Mouse (Mus musculus): ENCODE results near the gene Slc36a1. TPM values are rescaled to one million over a fixed set of nuclear protein-coding genes. Genes with fewer than 3 reads are reported as not detected.

Slc36a1 gene
- polyA plus RNA-seq, 1 experiment, result 6.3 TPM

DNA sequence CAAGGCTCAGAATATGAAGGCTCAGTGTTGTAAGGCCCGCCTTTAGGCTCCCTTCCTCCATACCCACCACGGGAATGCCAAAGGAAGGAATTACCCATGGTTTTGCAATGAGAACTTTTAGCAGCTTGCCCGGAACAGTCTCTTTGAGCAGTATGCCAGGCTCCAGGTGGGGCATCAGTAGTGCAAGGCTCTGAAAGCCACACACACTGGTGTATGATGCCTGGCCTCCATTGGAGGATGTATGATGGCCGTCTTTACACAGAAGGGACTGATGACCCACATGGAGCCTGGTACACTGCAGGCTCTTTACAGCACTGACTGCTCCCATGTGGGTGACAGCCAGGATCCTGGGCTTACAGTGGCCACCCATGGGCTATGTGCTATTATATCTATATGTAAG, 57.0 kb downstream of the Slc36a1 start:
- Histone ChIP-seq H3K4me1 (ENCODE audit: control insufficient read depth, insufficient read depth, low read length) (no peaks in the 10 kb centered on the region), H3K9me3 (replicated peaks; ENCODE audit: control insufficient read depth, insufficient read depth, low read length, poor library complexity, severe bottlenecking) (no peaks in the 10 kb centered on the region), H3K36me3 (ENCODE audit: control insufficient read depth, insufficient read depth, low read length, poor library complexity, severe bottlenecking) (no peaks in the 10 kb centered on the region), H3K27me3 (ENCODE audit: control insufficient read depth, insufficient read depth, low read length, poor library complexity, severe bottlenecking) (no peaks in the 10 kb centered on the region), H3K27ac (ENCODE audit: insufficient read depth, low read length) (no peak overlapping the region), H3K9ac (ENCODE audit: low read depth, poor library complexity, severe bottlenecking) (no peak overlapping the region), H3K4me3 (ENCODE audit: low read depth, low read length) (no peak overlapping the region)
- TF ChIP-seq CTCF (IDR thresholded peaks at IDR 0.05; ENCODE audit: low read depth, low read length) (no peak), EP300 (IDR thresholded peaks at IDR 0.05; ENCODE audit: insufficient read depth, low read depth, low read length) (no peak), POLR2A (IDR thresholded peaks at IDR 0.05; ENCODE audit: insufficient read depth, low read length) (no peak)

DNA sequence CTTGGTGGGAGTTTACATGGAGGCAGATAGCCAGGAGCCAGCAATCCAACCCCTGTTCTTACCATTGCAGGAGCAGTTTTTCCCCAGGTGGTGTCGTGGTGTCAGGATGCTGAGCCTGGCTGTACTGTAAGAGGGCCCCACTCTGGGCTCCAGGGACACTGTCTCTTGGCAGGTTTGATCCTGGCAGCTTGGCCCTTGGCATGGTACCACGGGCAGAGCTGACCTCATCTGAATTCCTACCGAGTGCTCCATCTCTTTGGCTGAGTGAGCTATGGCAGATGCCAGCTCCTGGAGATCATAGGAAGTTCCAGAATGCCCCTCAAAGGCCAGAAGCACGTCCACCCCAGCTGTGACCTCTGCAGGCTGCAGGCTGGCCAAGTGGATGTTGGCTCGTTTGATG, 57.9 kb downstream of the Slc36a1 start:
- no peaks in the 10 kb centered on the region for H3K36me3 ChIP-seq (ENCODE audit: control insufficient read depth, insufficient read depth, low read length, poor library complexity, severe bottlenecking)
- H3K4me3 ChIP-seq (ENCODE audit: low read depth, low read length), result no peak overlapping the region
- H3K9ac ChIP-seq (ENCODE audit: low read depth, poor library complexity, severe bottlenecking), result no peak overlapping the region
- no peaks in the 10 kb centered on the region for H3K4me1 ChIP-seq (ENCODE audit: control insufficient read depth, insufficient read depth, low read length)
- no peak overlapping the region for H3K27ac ChIP-seq (ENCODE audit: insufficient read depth, low read length)
- no peak for TF ChIP-seq CTCF (IDR thresholded peaks at IDR 0.05; ENCODE audit: low read depth, low read length)
- no peak for TF ChIP-seq POLR2A (IDR thresholded peaks at IDR 0.05; ENCODE audit: insufficient read depth, low read length)
- no peak for TF ChIP-seq EP300 (IDR thresholded peaks at IDR 0.05; ENCODE audit: insufficient read depth, low read depth, low read length)
- H3K27me3 ChIP-seq (ENCODE audit: control insufficient read depth, insufficient read depth, low read length, poor library complexity, severe bottlenecking), result no peaks in the 10 kb centered on the region
- no peaks in the 10 kb centered on the region for H3K9me3 ChIP-seq (replicated peaks; ENCODE audit: control insufficient read depth, insufficient read depth, low read length, poor library complexity, severe bottlenecking)

DNA sequence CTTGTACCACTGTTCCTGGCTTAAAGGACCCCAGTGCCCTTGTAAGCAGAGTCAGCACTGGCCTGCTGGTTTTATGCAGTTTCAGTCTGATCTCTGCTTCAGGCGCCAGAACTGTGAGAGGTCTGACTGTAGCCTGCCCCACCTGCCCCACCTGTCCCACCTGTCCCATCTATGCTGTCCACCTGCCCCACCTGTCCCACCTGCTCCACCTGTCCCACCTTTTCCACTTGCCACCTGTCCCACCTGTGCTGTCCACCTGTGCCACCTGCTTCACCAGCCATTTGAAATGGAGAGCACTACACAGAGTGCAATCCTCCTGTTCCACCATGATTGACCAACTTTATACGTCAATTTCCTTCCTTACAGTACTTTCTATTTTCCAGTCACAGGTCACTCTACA, 60.2 kb downstream of the Slc36a1 start:
- TF ChIP-seq POLR2A (IDR thresholded peaks at IDR 0.05; ENCODE audit: insufficient read depth, low read length) (no peak), CTCF (IDR thresholded peaks at IDR 0.05; ENCODE audit: low read depth, low read length) (no peak)
- Histone ChIP-seq H3K9ac (ENCODE audit: low read depth, poor library complexity, severe bottlenecking) (no peak overlapping the region), H3K27ac (ENCODE audit: insufficient read depth, low read length) (no peak overlapping the region), H3K9me3 (replicated peaks; ENCODE audit: control insufficient read depth, insufficient read depth, low read length, poor library complexity, severe bottlenecking) (no peaks in the 10 kb centered on the region), H3K4me1 (ENCODE audit: control insufficient read depth, insufficient read depth, low read length) (no peaks in the 10 kb centered on the region), H3K36me3 (ENCODE audit: control insufficient read depth, insufficient read depth, low read length, poor library complexity, severe bottlenecking) (no peaks in the 10 kb centered on the region), H3K4me3 (ENCODE audit: low read depth, low read length) (no peak overlapping the region), H3K27me3 (ENCODE audit: control insufficient read depth, insufficient read depth, low read length, poor library complexity, severe bottlenecking) (no peaks in the 10 kb centered on the region)

DNA sequence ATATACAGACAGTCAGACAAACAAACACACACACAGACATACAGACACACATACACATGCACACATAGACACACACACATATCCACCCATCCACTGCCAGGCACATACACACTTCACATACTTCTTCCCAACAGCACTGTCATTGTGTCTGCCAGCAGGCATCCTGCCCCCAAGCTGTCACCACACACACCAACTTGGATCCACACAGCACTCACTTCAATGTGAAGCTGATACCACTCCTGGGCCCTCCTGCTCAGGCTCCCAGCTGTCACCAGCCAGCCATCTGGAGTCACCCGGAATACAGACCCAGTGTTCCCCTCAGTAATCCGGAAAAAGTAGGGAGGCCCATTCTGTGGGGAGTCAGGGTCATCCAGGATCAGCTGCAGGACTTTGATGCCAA, 61.5 kb downstream of the Slc36a1 start:
- H3K4me3 ChIP-seq (ENCODE audit: low read depth, low read length), result no peak overlapping the region
- H3K9ac ChIP-seq (ENCODE audit: low read depth, poor library complexity, severe bottlenecking), result no peak overlapping the region
- no peaks in the 10 kb centered on the region for H3K36me3 ChIP-seq (ENCODE audit: control insufficient read depth, insufficient read depth, low read length, poor library complexity, severe bottlenecking)
- no peaks in the 10 kb centered on the region for H3K4me1 ChIP-seq (ENCODE audit: control insufficient read depth, insufficient read depth, low read length)
- TF ChIP-seq POLR2A (IDR thresholded peaks at IDR 0.05; ENCODE audit: insufficient read depth, low read length) (no peak), CTCF (IDR thresholded peaks at IDR 0.05; ENCODE audit: low read depth, low read length) (no peak), EP300 (IDR thresholded peaks at IDR 0.05; ENCODE audit: insufficient read depth, low read depth, low read length) (no peak)
- no peak overlapping the region for H3K27ac ChIP-seq (ENCODE audit: insufficient read depth, low read length)
- no peaks in the 10 kb centered on the region for H3K27me3 ChIP-seq (ENCODE audit: control insufficient read depth, insufficient read depth, low read length, poor library complexity, severe bottlenecking)
- no peaks in the 10 kb centered on the region for H3K9me3 ChIP-seq (replicated peaks; ENCODE audit: control insufficient read depth, insufficient read depth, low read length, poor library complexity, severe bottlenecking)

DNA sequence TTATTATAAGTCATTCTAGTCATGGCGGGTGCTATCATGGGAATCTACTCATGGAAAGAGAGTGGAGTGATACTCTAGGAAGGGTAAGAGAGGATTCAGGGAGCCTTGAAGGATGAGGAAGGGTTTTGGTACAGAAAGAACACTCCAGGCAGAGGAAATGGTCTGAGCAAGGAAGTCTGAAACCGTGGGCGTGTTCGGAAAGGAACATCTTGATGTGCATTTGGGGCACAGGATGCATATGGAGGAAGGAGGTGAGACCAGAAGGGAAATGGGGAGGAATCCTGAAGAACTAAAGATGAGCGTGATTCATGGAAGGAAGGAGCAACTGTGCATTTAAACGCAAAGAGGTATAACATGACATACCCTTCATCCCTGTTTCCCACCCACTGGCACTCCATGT, 64.4 kb downstream of the Slc36a1 start:
- Histone ChIP-seq H3K36me3 (ENCODE audit: control insufficient read depth, insufficient read depth, low read length, poor library complexity, severe bottlenecking) (no peaks in the 10 kb centered on the region), H3K9ac (ENCODE audit: low read depth, poor library complexity, severe bottlenecking) (no peak overlapping the region), H3K27me3 (ENCODE audit: control insufficient read depth, insufficient read depth, low read length, poor library complexity, severe bottlenecking) (no peaks in the 10 kb centered on the region), H3K9me3 (replicated peaks; ENCODE audit: control insufficient read depth, insufficient read depth, low read length, poor library complexity, severe bottlenecking) (no peaks in the 10 kb centered on the region), H3K27ac (ENCODE audit: insufficient read depth, low read length) (no peak overlapping the region), H3K4me1 (ENCODE audit: control insufficient read depth, insufficient read depth, low read length) (no peaks in the 10 kb centered on the region), H3K4me3 (ENCODE audit: low read depth, low read length) (no peak overlapping the region)
- TF ChIP-seq EP300 (IDR thresholded peaks at IDR 0.05; ENCODE audit: insufficient read depth, low read depth, low read length) (no peak), POLR2A (IDR thresholded peaks at IDR 0.05; ENCODE audit: insufficient read depth, low read length) (no peak), CTCF (IDR thresholded peaks at IDR 0.05; ENCODE audit: low read depth, low read length) (no peak)

DNA sequence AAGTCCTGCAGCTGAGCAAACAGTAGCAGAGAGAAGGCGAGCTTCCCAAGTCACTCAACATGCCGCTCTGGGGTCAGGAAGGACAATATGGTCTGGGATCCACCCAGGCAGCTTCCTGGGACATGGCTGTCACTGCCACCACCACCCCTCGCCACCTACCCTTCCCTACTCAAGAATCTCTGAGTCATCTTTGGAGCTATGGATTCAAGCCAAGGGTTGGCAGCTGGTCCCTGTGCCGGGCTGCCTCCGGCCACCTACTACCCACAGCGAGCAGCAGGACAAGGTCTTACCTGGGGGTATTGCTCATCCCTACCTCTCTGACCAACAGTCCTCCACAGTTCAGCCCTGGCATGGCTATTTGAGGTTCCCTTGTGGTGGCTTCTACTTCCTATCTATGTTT, 70.6 kb downstream of the Slc36a1 start:
- TF ChIP-seq POLR2A (IDR thresholded peaks at IDR 0.05; ENCODE audit: insufficient read depth, low read length) (no peak), EP300 (IDR thresholded peaks at IDR 0.05; ENCODE audit: insufficient read depth, low read depth, low read length) (no peak), CTCF (IDR thresholded peaks at IDR 0.05; ENCODE audit: low read depth, low read length) (no peak)
- Histone ChIP-seq H3K27me3 (ENCODE audit: control insufficient read depth, insufficient read depth, low read length, poor library complexity, severe bottlenecking) (no peaks in the 10 kb centered on the region), H3K36me3 (ENCODE audit: control insufficient read depth, insufficient read depth, low read length, poor library complexity, severe bottlenecking) (no peaks in the 10 kb centered on the region), H3K4me3 (ENCODE audit: low read depth, low read length) (no peak overlapping the region), H3K27ac (ENCODE audit: insufficient read depth, low read length) (no peak overlapping the region), H3K9ac (ENCODE audit: low read depth, poor library complexity, severe bottlenecking) (no peak overlapping the region), H3K4me1 (ENCODE audit: control insufficient read depth, insufficient read depth, low read length) (no peaks in the 10 kb centered on the region), H3K9me3 (replicated peaks; ENCODE audit: control insufficient read depth, insufficient read depth, low read length, poor library complexity, severe bottlenecking) (no peaks in the 10 kb centered on the region)

Other genes with a start within 250 kb of the Slc36a1 start
- 33.2 and 42.6 TPM in 2 replicates for gene Tnip1, start 241.4 kb upstream of the Slc36a1 start, polyA plus RNA-seq (2011; ENCODE audit: insufficient read depth, insufficient read length, low read depth, missing spikeins)
- 74.2 and 76.1 TPM in 2 replicates for gene Anxa6, start 170.9 kb upstream of the Slc36a1 start, polyA plus RNA-seq (2011; ENCODE audit: insufficient read depth, insufficient read length, low read depth, missing spikeins)
- gene Ccdc69, start 126.2 kb upstream of the Slc36a1 start, polyA plus RNA-seq (2011; ENCODE audit: insufficient read depth, insufficient read length, low read depth, missing spikeins), result not detected in 2 replicates
- gene Gm2a, start 106.2 kb upstream of the Slc36a1 start, polyA plus RNA-seq (2011; ENCODE audit: insufficient read depth, insufficient read length, low read depth, missing spikeins), result 24.7 and 24.9 TPM in 2 replicates
- not detected in 2 replicates for gene Slc36a3, start 52.6 kb upstream of the Slc36a1 start, polyA plus RNA-seq (2011; ENCODE audit: insufficient read depth, insufficient read length, low read depth, missing spikeins)
- gene Slc36a2, start 19.3 kb upstream of the Slc36a1 start, polyA plus RNA-seq (2011; ENCODE audit: insufficient read depth, insufficient read length, low read depth, missing spikeins), result not detected in 2 replicates
- 0.90 and 1.0 TPM in 2 replicates for gene Fat2, start 132.2 kb downstream of the Slc36a1 start, polyA plus RNA-seq (2011; ENCODE audit: insufficient read depth, insufficient read length, low read depth, missing spikeins)
- gene Sparc, start 218.8 kb downstream of the Slc36a1 start, polyA plus RNA-seq (2011; ENCODE audit: insufficient read depth, insufficient read length, low read depth, missing spikeins), result 344 and 354 TPM in 2 replicates

Data from ES-Bruce4 (cell line).